Mouse (Mus musculus) CH12.LX (cell line): Measurements from ENCODE around the gene Gipc2. TPM values are rescaled to one million over a fixed set of nuclear protein-coding genes. Genes with fewer than 3 reads are reported as not detected.

Experiments used
- DNase-seq: peaks from one replicate; pipeline ENCODE4 v3.0.0-alpha.2; 2013; ENCODE audit errors: extremely low read depth
- H3K27ac ChIP-seq: 2 replicates; pipeline ENCODE4 v1.5.1; 2012; ENCODE audit warnings: low read depth, mild to moderate bottlenecking, control low read depth, moderate library complexity; ENCODE audit not compliant: insufficient read depth
- H3K27me3 ChIP-seq: replicated peaks from 2 replicates; pipeline ENCODE3; 2012; ENCODE audit warnings: inconsistent platforms
- H3K36me3 ChIP-seq, 2 experiments: replicated peaks in 1 of 2; 2 replicates each; pipeline versions ENCODE3 to v1.6.1; 2012; ENCODE audit warnings: inconsistent platforms in 1 of 2, low read length in 1 of 2, mild to moderate bottlenecking in 1 of 2, mixed read lengths in 1 of 2, moderate library complexity in 1 of 2; ENCODE audit not compliant: control insufficient read depth in 1 of 2, insufficient read depth in 1 of 2
- H3K4me1 ChIP-seq, 2 experiments: 2 replicates each; pipeline ENCODE4 v1.6.1; 2012; ENCODE audit warnings: inconsistent platforms in 1 of 2, moderate library complexity in 1 of 2; ENCODE audit not compliant: insufficient read depth in 2 of 2, control insufficient read depth in 1 of 2
- H3K4me2 ChIP-seq: 2 replicates; pipeline ENCODE4 v1.6.1; 2012; ENCODE audit warnings: low read depth, mild to moderate bottlenecking, control low read depth; ENCODE audit not compliant: poor library complexity, insufficient read depth, severe bottlenecking
- H3K4me3 ChIP-seq, 3 experiments: fragments of 150-350 bp in 1 of 3; sonication (generic) in 1 of 3; replicated peaks in 1 of 3; 2 replicates each; pipeline versions ENCODE3 to v1.5.1; 2011 to 2012; ENCODE audit warnings: low read depth in 2 of 3, low read length in 2 of 3, mild to moderate bottlenecking in 2 of 3, moderate library complexity in 2 of 3, control low read depth in 1 of 3, improper control_type of control experiment in 1 of 3, inconsistent platforms in 1 of 3, mixed read lengths in 1 of 3; ENCODE audit not compliant: poor library complexity in 1 of 3
- H3K79me2 ChIP-seq: replicated peaks from 2 replicates; pipeline ENCODE4 v1.6.1; 2012; ENCODE audit warnings: mild to moderate bottlenecking, moderate library complexity; ENCODE audit not compliant: control insufficient read depth, poor library complexity, insufficient read depth, severe bottlenecking; ENCODE audit errors: extremely low read depth
- H3K9ac ChIP-seq: 2 replicates; pipeline ENCODE4 v1.6.1; 2012; ENCODE audit warnings: low read depth, mild to moderate bottlenecking, control low read depth, moderate library complexity; ENCODE audit not compliant: insufficient read depth
- H3K9me3 ChIP-seq: replicated peaks from 2 replicates; pipeline ENCODE3; 2012; ENCODE audit warnings: low read length, inconsistent platforms, mixed read lengths
- BHLHE40 ChIP-seq: IDR thresholded peaks from 2 replicates; pipeline ENCODE4 v1.6.1; 2011; ENCODE audit warnings: mild to moderate bottlenecking, low read depth, low read length, improper control_type of control experiment
- CHD1 ChIP-seq: IDR thresholded peaks from 2 replicates; pipeline ENCODE4 v1.6.1; 2012; ENCODE audit warnings: low read depth, low read length, improper control_type of control experiment, inconsistent platforms
- CHD2 ChIP-seq: IDR thresholded peaks from 2 replicates; pipeline ENCODE4 v1.6.1; 2011; ENCODE audit warnings: low read length, improper control_type of control experiment
- CTCF ChIP-seq, 2 experiments: IDR thresholded peaks in 1 of 2; conservative IDR thresholded peaks in 1 of 2; 2 replicates each; pipeline ENCODE4 v1.5.1; 2011 to 2012; ENCODE audit warnings: low read depth in 2 of 2, low read length in 2 of 2, improper control_type of control experiment in 1 of 2, inconsistent platforms in 1 of 2, mild to moderate bottlenecking in 1 of 2, moderate library complexity in 1 of 2
- ELF1 ChIP-seq: IDR thresholded peaks from 2 replicates; pipeline ENCODE4 v1.6.1; 2014; ENCODE audit warnings: low read depth, mild to moderate bottlenecking, inconsistent platforms, low read length, improper control_type of control experiment
- HCFC1 ChIP-seq: IDR thresholded peaks from 2 replicates; pipeline ENCODE4 v1.6.1; 2012; ENCODE audit warnings: low read depth, mild to moderate bottlenecking, inconsistent platforms, low read length, improper control_type of control experiment
- JUN ChIP-seq: IDR thresholded peaks from 2 replicates; pipeline ENCODE4 v1.6.1; 2011; ENCODE audit warnings: low read depth, mild to moderate bottlenecking, low read length, improper control_type of control experiment, moderate library complexity; ENCODE audit not compliant: insufficient read depth
- MAFK ChIP-seq: IDR thresholded peaks from 2 replicates; pipeline ENCODE4 v1.6.1; 2011; ENCODE audit warnings: low read length, improper control_type of control experiment; ENCODE audit not compliant: insufficient replicate concordance
- TBP ChIP-seq: conservative IDR thresholded peaks from 2 replicates; pipeline ENCODE4 v1.6.1; 2011; ENCODE audit warnings: low read depth, low read length, improper control_type of control experiment
- TCF12 ChIP-seq: IDR thresholded peaks from 2 replicates; pipeline ENCODE4 v1.6.1; 2014; ENCODE audit warnings: low read depth, mild to moderate bottlenecking, inconsistent platforms, low read length, improper control_type of control experiment
- dilution Hi-C: fragments of 300-500 bp; cut with MboI; formaldehyde crosslinking; loops from 2 replicates; pipeline ENCODE4 v1.14.3; 2020; ENCODE audit warnings: low sequenced_read_pairs; ENCODE audit not compliant: extremely low pct_unique_long_range_greater_than_20kb, extremely low pct_ligation_motif_present
- in situ Hi-C: fragments of 300-500 bp; cut with MboI; formaldehyde crosslinking; loops from 3 replicates; pipeline ENCODE4 v1.14.3; 2019; ENCODE audit warnings: low sequenced_read_pairs, low pct_ligation_motif_present, low pct_unique_long_range_greater_than_20kb, mixed read lengths
- polyA plus RNA-seq: library from polyadenylated mRNA; unstranded; fragments of >175 nt; gene quantifications from 2 replicates; pipeline ENCODE4 v1.2.1, GENCODE M21; 2012; ENCODE audit warnings: low read depth; ENCODE audit not compliant: insufficient read length
- total RNA-seq, 2 experiments: library from RNA; depleted of rRNA; stranded (reverse); fragments of 300-350 nt in 1 of 2; fragments of >200 nt in 1 of 2; gene quantifications; 2 replicates each; pipeline ENCODE4 v1.2.3; 2012 to 2014

Gene Gipc2
- total and polyA plus RNA-seq, 3 experiments = 0.24 to 1.2 (median 0.38) TPM

- H3K4me2 ChIP-seq = no peak overlapping the region
- no peaks in the 10 kb centered on the region for H3K36me3 ChIP-seq
- no peaks in the 10 kb centered on the region for H3K27me3 ChIP-seq
- no peaks in the 10 kb centered on the region for H3K79me2 ChIP-seq
- H3K4me1 ChIP-seq = peaks cover 3 to 7% of the 10 kb centered on the region in 2 experiments; a peak in 3 of 4 replicates
- dilution Hi-C loops (no loop called here), in situ Hi-C loops (no loop called here)
- no peaks in the 10 kb centered on the region for H3K9me3 ChIP-seq
- no peak for DNase-seq
- TF ChIP-seq BHLHE40 (peak; percentile 64), CTCF (conservative IDR thresholded peaks at IDR 0.05 in 1 of 2, IDR thresholded peaks at IDR 0.05 in 1 of 2; ENCODE audit: low read depth in 2 of 2, low read length in 2 of 2) (no peak)
- H3K27ac ChIP-seq = no peak overlapping the region
- no peak overlapping the region for H3K9ac ChIP-seq
- no peak overlapping the region for H3K4me3 ChIP-seq
Observed at GRCm38 (mm10) chr3:152160607-152161006, 5.4 kb downstream of the Gipc2 start.

- TF ChIP-seq JUN = no peak
- no peak for TF ChIP-seq HCFC1
- TF ChIP-seq TBP = no peak
- 0 out of 2 replicates have a peak, but pooled peaks have one; percentile 18 for TF ChIP-seq MAFK
- TF ChIP-seq TCF12 = no peak
- Histone ChIP-seq H3K36me3 (no peaks in the 10 kb centered on the region), H3K4me3 (no peak overlapping the region), H3K79me2 (no peaks in the 10 kb centered on the region), H3K4me2 (no peak overlapping the region), H3K27ac (no peak overlapping the region), H3K9ac (no peak overlapping the region), H3K4me1 (peaks cover 5 to 12% of the 10 kb centered on the region in 2 experiments; a peak in 3 of 4 replicates), H3K27me3 (no peaks in the 10 kb centered on the region), H3K9me3 (no peaks in the 10 kb centered on the region)
- DNase-seq = no peak
- in situ Hi-C loops (no loop called here), dilution Hi-C loops (no loop called here)
Observed at GRCm38 (mm10) chr3:152159321-152159720, 6.7 kb downstream of the Gipc2 start.

- dilution Hi-C loops = no loop called here
- H3K4me2 ChIP-seq = no peak overlapping the region
Observed at GRCm38 (mm10) chr3:152158344-152159291, 7.4 kb downstream of the Gipc2 start.

More at GRCm38 (mm10) chr3:152158344-152159291, 7.4 kb downstream of the Gipc2 start:
- Histone ChIP-seq H3K79me2 (no peaks in the 10 kb centered on the region), H3K27ac (no peak overlapping the region), H3K9ac (no peak overlapping the region), H3K27me3 (no peaks in the 10 kb centered on the region), H3K4me1 (peaks cover 7 to 13% of the 10 kb centered on the region in 2 experiments)
- TF ChIP-seq CHD2 (no peak), ELF1 (no peak), CHD1 (no peak)
- TF ChIP-seq, all 38 proteins: peak for 0
- Histone ChIP-seq H3K4me3 (no peak overlapping the region), H3K9me3 (no peaks in the 10 kb centered on the region), H3K36me3 (no peaks in the 10 kb centered on the region)
- DNase-seq = peak; percentile 17
- in situ Hi-C loops = no loop called here
